Mouse (Mus musculus) CH12.LX (cell line): ENCODE measurements around the gene Sf3b4.

Experiments used
- BHLHE40 ChIP-seq: IDR thresholded peaks from 2 replicates; pipeline ENCODE4 v1.6.1; 2011; ENCODE audit warnings: mild to moderate bottlenecking, low read depth, low read length, improper control_type of control experiment
- CTCF ChIP-seq, 2 experiments: IDR thresholded peaks in 1 of 2; conservative IDR thresholded peaks in 1 of 2; 2 replicates each; pipeline ENCODE4 v1.5.1; 2011 to 2012; ENCODE audit warnings: low read depth in 2 of 2, low read length in 2 of 2, improper control_type of control experiment in 1 of 2, inconsistent platforms in 1 of 2, mild to moderate bottlenecking in 1 of 2, moderate library complexity in 1 of 2
- E2F4 ChIP-seq: IDR thresholded peaks from 2 replicates; pipeline ENCODE4 v1.6.1; 2011; ENCODE audit warnings: low read depth, low read length, improper control_type of control experiment; ENCODE audit not compliant: insufficient replicate concordance
- EP300 ChIP-seq: IDR thresholded peaks from 2 replicates; pipeline ENCODE4 v1.6.1; 2011; ENCODE audit warnings: low read length, improper control_type of control experiment
- HCFC1 ChIP-seq: IDR thresholded peaks from 2 replicates; pipeline ENCODE4 v1.6.1; 2012; ENCODE audit warnings: low read depth, mild to moderate bottlenecking, inconsistent platforms, low read length, improper control_type of control experiment
- JUND ChIP-seq: conservative IDR thresholded peaks from 2 replicates; pipeline ENCODE4 v1.6.1; 2011; ENCODE audit warnings: low read depth, low read length, improper control_type of control experiment
- MAZ ChIP-seq: IDR thresholded peaks from 2 replicates; pipeline ENCODE4 v1.6.1; 2012; ENCODE audit warnings: low read depth, mild to moderate bottlenecking, inconsistent platforms, low read length, improper control_type of control experiment, moderate library complexity
- MEF2A ChIP-seq: IDR thresholded peaks from 2 replicates; pipeline ENCODE4 v1.6.1; 2014; ENCODE audit warnings: low read depth, mild to moderate bottlenecking, inconsistent platforms, low read length, improper control_type of control experiment, borderline replicate concordance
- MXI1 ChIP-seq: IDR thresholded peaks from 2 replicates; pipeline ENCODE4 v1.6.1; 2011; ENCODE audit warnings: mild to moderate bottlenecking, low read depth, low read length, improper control_type of control experiment
- POLR2A ChIP-seq: IDR thresholded peaks from 2 replicates; pipeline ENCODE4 v1.6.1; 2011; ENCODE audit warnings: low read depth, mild to moderate bottlenecking, improper control_type of control experiment, low read length
- RAD21 ChIP-seq: IDR thresholded peaks from 2 replicates; pipeline ENCODE4 v1.6.1; 2011; ENCODE audit warnings: low read depth, mild to moderate bottlenecking, low read length, improper control_type of control experiment, moderate library complexity
- SMC3 ChIP-seq: IDR thresholded peaks from 2 replicates; pipeline ENCODE4 v1.6.1; 2011; ENCODE audit warnings: low read depth, low read length, improper control_type of control experiment
- TBP ChIP-seq: conservative IDR thresholded peaks from 2 replicates; pipeline ENCODE4 v1.6.1; 2011; ENCODE audit warnings: low read depth, low read length, improper control_type of control experiment
- ZC3H11A ChIP-seq: IDR thresholded peaks from 2 replicates; pipeline ENCODE4 v1.6.1; 2012; ENCODE audit warnings: low read depth, mild to moderate bottlenecking, inconsistent platforms, low read length, improper control_type of control experiment

DNA sequence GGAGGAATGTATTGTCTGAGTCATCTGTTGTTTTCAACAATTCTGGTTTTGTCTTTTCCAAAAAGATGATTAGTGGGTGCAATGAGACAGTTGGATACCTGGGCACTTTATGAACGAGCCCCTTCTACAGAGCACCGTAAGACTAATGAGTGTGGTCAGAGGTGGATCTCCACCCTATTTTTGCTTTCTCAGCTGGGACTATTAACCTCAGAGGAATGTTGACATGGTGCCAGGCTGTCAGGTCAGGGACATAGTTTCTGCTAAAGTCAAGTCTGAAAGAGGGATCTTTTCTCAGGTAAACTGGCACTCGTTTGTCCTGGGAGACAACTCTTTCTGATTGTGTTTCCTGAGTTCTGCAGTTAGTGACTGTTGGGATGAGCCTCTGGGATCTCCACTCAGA is 37.1 kb upstream of the Sf3b4 start:
- TF ChIP-seq TBP: no peak
- TF ChIP-seq JUND: no peak
- TF ChIP-seq CTCF (conservative IDR thresholded peaks at IDR 0.05 in 1 of 2, IDR thresholded peaks at IDR 0.05 in 1 of 2; ENCODE audit: low read depth in 2 of 2, low read length in 2 of 2): no peak
- TF ChIP-seq MEF2A: no peak
- TF ChIP-seq MXI1: no peak
- TF ChIP-seq RAD21: no peak
- TF ChIP-seq POLR2A: no peak
- no peak for TF ChIP-seq HCFC1
- no peak for TF ChIP-seq E2F4
- no peak for TF ChIP-seq ZC3H11A
- no peak for TF ChIP-seq SMC3
- no peak for TF ChIP-seq EP300
- no peak for TF ChIP-seq BHLHE40
- no peak for TF ChIP-seq MAZ
